Mouse (Mus musculus): Measurements from ENCODE around the gene Rbfox2.
A peak's percentile ranks its signal among the peaks of the same experiment; 100 is the strongest.

Rbfox2 gene

DNA sequence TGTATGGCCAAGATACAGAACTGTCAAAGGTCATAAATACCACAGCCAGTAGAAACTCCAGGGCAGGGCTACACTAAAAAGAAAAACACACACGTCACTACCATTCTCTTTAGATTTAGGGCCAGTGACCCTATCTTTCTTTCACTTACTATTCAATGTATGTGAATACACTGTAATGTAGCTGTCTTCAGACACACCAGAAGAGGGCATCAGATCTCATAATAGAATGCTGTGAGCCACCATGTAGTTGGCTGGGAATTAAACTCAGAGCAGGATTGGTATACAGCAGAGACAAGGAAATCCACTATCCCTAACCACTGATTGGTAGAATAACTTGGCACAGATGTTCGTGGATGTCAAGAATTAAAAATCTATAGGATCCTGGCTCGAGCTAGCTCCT is 76.7 kb downstream of the Rbfox2 start:
- DNase-seq (ENCODE audit: low spot score in 2 of 2), result no peak

DNA sequence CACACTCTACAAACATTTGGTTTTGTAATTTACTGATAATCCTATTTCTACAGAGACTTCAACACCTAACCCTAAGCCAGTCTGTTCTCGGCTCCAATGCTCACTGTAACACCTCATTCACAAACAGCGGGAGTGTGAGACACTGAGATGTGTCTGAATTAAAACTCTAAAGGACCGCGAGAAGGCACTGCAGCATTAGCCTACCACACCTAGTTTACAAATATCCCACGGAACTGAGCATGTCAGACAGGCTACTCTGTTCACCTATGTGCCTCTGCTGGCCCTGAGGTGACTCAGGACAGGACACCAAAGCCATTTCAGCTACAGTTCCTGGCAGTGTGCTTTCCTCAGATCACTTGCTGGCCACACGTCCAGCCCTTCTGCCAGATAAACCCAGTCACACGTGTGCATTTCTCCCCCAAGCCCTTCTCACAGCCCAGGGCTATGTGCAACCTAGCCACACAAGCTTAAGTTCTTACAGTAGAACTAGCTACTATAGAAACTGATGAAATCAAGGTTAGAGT is 79.9 kb downstream of the Rbfox2 start:
- no peak for DNase-seq (ENCODE audit: low spot score in 2 of 2)

DNA sequence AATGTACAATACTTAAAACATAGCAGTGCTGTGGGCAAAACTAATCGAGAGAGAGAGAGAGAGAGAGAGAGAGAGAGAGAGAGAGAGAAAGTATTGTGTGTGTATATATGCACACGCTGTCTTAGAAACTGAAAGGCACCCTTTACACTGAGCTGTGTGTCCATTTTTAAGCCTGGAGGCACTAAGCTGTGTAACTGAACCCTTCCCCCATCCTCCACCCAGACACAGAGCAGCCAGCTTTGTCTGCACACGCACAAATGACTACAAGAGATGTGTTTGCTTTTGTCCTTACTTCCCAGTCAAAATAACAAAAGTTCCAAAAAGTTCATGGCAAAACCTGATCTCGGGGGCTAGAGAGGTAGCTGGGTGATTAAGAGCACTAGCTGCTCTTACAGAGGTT is 80.9 kb downstream of the Rbfox2 start:
- DNase-seq (ENCODE audit: low spot score in 2 of 2), result no peak

DNA sequence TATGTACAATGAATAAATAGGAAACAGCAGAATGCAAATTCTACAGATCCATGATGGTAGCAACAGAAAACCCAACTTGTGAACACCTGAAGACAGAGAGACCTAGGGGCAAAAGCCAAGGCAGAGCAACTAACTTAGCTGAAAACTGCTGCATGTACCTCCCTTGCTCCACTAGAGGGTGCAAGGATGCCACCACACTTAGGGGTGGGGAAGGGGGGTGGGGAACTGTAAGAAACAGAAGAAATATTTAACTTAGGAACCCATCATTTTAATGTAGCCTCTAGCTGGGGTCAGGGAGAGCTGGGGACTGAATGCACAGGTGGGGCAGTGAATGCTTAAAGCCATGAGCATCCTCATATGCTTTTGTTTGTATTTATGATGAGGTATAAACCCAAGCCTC is 81.5 kb downstream of the Rbfox2 start:
- no peak for DNase-seq (ENCODE audit: low spot score in 2 of 2)

DNA sequence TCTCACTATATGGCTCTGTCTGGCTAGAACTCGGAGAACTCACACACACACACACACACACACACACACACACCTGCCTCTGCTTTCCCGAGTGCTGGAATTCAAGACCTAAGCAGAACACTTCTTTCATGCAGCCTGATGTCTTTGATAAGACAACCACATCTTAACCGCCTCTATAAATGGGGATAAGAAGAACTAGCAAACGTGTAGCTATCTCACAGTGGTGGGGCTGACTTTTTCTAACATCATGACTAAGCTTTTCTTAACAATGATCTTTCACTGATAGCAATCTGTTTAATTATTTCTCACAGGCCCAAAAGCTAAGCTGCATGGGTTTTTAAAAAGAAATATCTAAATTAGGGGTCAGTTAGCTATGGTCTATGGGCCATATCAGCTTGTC is 86.0 kb downstream of the Rbfox2 start:
- DNase-seq (ENCODE audit: low spot score in 2 of 2), result no peak

DNA sequence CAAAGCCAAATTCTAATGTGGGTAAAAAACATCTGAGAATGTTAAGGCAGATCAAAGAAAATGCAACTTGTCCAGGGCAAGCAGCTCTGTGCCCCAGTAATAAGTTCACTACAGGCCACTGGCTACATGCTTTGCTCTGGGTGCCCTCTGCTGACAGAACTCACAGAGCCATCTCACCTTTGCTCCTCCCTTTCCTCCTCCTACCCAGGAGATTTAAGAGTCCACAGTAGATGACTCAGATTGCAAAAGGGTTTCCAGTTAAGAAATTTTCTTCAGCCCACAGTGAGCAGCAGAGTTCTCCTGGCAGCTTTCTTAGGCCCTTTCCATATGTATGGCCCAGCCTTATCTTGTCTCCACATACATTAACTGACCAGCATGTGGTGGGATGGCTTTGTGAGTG is 86.7 kb downstream of the Rbfox2 start:
- DNase-seq (ENCODE audit: low spot score in 2 of 2), result no peak

DNA sequence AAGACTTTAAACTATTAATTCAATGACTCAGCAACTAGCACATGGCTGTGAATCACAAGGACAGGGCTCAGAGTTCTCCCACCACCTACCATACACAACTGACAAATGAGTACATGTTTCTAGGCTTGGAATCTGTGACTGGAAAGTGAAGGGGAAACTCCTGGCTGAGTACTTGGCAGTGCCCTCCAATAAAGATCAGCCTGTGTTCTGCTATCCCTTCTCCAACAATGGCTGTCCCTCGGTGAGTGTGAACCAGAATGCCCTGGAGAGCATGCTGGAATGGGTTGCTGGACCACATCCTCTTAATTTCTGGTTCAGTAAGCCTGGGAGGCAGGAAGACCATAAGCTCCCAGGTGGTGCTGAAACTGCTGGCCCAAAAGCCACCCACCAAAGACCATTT is 87.2 kb downstream of the Rbfox2 start:
- no peak for DNase-seq (ENCODE audit: low spot score in 2 of 2)

DNA sequence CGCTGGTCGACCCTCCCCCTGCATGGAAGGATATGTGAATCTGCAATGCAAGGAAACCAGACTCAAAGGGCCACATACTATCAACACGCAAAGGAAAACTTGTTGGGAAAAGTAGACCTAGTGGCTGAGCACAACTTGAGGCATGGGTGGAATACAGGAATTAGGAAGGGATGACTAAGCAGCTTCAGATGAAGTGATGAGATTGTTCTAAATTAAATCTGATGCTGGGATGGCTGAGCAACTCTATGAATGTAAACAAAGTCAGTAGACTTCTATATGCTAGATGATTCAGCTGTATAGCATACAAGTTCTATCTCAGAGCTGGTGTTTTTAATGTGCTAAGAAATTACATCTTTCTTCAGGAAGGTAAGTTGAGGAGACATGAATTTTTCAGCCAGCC is 88.8 kb downstream of the Rbfox2 start:
- no peak for DNase-seq (ENCODE audit: low spot score in 2 of 2)

DNA sequence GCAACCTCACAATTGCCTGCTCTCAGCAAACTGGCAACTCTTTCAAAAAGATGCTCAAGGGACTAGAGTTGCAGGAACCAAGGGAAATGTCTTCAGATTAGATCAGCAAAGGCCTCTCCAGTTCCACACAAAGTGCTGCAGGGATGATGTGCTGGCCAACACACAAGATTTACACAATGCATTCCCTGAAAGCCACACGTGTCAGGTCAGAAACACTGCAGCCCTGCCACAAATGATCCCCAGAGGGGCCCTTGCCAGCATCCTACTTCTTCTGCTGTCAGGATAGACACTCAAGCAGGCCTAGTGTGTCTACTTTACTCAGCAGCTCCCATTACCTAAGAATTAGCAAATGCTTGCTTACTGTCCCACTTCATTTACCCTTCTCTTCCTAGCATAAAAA is 89.3 kb downstream of the Rbfox2 start:
- DNase-seq (ENCODE audit: low spot score in 2 of 2), result no peak

DNA sequence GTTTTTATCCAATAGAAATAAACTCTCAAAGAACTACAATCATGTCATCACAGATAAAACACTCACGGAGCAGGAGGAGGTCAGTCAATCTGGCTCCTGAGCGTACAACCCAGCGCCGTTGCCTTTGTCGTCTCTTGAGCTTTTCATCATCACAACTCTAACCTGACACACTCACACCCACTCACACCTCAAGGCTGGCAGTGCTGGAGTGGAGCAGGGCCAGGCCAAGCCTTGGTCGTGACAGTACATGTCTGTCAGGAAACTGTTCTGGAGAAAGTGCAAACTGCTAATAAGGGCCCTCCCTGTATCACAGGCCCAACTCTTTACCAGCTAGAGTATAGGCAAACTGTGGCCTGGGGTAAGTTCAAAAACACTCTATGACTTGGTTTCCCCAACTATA is 90.1 kb downstream of the Rbfox2 start:
- DNase-seq (ENCODE audit: low spot score in 2 of 2), result no peak

DNA sequence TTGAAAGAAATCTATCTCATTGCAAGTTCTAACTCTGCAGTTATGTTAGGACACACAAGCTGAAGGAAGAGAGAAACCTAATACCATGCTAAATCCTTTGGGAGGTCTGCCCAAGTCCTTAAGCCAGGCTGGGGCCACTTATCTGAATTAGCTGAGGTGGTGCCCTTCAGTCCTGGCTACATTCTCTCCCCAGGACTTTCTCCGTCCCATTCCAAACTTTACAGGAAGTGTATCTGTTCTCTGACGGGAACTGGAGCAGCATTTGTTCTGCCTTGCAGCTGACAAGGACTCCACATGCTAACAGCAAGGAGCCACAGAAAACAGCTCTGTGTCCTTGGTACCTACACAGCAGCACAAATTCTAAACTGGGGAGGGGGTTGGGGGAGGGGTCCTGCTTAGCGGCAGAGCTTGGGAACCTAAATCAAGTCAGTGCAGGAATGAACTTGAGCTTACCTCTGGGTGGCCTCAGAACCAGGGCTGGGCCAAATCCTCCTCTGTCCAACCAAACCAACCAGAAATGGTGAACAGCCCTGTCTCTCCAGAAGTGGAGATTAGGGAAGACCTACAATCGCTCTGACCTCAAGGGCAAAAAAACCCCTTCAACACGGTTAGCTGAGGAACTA is 91.5 kb downstream of the Rbfox2 start:
- DNase-seq (ENCODE audit: low spot score in 2 of 2), result no peak

DNA sequence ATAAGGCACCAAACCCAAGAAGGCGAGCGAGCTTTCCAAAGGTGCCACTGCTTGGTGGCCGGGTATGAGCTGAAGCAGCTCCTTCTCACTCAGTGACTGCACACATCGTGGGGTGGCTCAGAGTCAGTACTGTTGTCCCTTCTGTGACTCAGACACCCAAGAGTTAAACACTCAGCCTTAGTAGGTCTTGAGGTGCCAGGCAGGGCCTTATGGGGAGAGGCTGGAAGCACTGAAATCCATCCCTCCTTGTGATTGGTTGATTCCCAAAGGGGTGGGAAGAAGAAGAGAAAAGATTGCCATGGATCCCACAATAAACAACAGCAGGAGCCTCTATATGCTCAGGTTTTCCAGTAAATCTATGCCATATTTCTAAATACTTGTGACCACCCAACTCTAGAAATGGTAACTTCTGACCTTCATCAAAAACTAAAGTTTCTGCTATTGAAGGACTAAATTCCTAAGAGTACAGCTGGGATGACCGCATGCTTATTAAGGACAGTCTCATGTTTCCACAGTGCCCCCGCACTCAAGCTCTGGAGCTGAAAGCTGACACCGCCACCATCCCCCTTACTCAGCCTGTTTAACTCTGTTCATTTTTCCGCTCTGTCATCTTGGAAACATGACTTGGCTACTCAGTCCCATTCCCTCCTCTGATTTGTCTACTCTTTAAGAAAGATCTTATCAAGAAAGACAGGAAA is 92.2 kb downstream of the Rbfox2 start:
- DNase-seq (ENCODE audit: low spot score in 2 of 2), result no peak

DNA sequence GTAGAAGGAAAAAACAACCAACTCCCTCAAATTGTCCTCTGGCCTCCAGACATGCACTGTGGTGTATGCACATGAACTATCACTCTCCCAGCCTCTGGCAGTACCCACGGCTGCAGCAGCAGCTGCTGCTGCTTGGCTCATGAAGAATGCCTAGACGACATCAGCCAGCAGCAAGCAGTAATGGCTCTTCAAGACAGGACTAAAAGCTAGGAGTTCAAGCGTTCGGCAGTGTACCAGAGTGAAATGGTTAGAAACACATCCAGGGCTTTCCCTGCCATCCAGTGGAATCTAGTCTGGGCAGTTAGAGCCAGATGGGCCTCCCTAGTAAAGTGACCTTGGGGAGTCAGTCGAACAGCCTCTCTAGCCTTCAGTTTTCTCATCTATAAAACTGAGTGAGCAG is 93.0 kb downstream of the Rbfox2 start:
- DNase-seq (ENCODE audit: low spot score in 2 of 2), result no peak

DNA sequence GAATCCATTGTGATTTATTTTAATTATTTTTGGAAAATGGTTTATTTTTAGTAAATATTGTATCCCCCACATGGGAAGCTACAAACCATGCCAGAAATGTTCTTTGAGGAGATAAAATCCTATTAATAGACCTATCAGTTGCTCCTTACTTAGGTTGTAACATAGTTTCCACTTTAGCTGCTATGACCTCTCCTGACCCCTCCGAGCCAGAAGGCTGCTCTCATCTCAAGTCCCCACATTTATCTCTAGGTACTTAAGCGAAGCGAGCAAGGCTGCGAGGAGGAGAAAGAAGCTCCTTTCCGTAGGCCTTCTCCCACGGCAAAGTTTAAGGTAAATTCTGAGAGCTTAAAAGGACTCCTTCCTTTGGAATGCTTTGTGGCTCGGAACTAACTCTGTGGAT is 94.0 kb downstream of the Rbfox2 start:
- DNase-seq (ENCODE audit: low spot score in 2 of 2), result no peak

DNA sequence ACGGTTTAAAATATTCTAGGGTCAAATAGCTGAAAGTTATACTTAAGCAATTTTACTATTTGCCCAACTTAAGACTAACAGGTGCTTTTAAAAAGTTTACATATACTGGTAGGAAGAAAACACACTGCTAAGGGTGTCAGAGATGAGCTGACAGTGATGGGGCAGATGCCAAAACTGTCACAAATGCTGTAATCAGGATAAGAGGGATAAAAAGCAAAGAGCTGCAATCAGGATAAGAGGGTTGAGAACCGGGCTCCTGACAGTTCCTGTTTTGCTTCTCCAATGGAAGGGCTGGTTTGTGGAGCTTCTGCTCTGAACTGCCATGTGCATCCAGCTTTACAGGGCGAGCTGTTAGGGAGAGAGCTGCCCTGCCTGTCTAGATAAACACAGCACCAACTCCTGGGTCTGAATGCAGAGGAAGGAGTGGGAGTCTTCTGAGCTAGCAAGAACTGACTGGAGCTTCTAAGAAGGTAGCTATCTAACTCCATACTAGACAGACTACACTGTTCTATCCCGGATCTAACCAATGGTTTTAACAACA is 94.5 kb downstream of the Rbfox2 start:
- DNase-seq (ENCODE audit: low spot score in 2 of 2), result no peak

DNA sequence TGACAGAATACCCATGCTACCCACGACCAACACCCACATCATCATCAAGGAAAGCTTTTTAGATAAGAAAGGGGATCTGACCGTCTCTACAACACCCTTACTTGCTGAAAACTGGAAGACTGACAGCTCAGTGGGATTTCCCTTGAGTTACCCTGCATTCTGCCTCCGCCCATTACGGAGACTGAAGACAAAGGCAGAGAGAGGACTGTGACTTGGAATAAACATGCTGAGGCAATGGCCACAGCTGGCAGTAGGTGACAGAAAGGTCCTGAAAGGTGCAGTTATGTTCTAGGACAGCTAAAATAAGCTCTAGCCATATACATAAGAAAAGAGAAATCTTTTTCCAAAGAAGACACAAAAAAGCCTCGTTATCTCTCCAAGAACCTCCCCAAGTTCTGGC is 99.8 kb downstream of the Rbfox2 start:
- DNase-seq (ENCODE audit: low spot score in 2 of 2), result no peak

DNA sequence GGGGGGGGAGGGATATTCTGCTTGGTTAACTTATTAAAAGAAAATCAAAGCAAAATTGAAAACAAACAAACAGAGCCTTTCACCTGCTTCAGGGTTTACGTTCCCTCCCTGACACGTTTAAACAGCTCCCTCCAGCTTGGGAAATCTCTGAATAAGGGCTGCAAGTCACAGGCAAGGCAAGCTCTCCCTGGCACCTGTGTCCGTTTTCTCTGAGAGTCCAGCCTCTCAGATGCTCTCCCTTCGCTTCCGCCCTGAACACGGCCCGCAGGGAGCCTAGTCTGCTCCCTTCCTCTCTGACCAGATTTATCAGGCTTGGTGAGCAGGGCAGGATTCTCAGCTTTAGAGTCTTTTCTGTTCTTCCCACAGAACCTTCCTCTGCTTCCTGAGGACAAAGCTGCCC is 101.9 kb downstream of the Rbfox2 start:
- DNase-seq (ENCODE audit: low spot score in 2 of 2), result no peak

DNA sequence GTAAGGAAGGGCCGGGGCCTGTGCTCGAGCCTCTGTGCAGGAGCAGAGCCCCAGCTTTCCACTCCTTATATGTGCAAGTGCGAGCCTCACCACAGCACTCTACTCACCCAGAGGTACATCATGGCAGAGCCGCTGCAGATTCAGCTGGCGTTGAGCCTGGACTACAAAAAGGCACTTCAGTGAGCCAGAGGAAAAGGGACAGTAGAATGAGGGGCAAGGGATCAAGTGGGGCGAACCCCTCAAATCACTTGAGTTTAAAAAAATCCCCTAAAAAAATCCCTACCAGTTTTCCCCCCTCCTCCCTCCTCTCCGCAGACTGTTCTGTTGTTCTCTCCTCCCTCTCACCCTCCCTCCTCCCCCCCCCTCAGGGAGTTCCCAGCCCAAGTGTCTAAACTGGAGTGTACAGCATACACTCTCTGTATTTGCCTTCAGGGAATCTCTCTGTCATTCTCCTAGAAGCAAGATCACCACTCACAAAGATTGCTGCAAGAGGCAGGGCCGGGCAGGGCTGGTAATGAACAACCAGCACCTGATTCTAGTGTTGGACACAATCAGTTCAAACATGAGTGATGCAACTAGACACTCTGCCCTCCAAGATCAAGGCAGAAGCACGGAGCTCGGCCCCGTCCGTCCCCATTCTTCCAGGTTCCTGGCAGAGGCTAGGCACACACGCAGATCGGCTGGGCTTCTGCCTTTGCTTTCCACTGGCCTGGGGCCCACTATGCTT is 103.4 kb downstream of the Rbfox2 start:
- no peak for DNase-seq (ENCODE audit: low spot score in 2 of 2)

DNA sequence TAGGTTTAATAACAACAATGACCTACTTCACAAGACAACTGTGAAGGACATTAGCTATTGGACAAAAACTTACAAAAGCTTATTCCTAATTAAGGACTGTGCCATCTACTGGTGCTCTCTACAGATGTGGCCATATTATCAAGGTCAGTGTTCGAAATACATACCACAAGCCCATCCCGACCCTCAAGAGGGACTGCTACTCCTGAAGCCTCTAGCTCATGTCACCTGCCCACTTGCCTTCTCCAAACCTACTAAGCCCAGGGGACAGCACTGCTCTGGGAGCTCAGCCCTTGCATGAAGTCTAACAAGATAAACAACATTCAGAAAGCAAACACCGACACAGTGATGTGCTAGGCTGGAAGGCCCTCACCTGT is 103.9 kb downstream of the Rbfox2 start:
- DNase-seq (ENCODE audit: low spot score in 2 of 2), result no peak

DNA sequence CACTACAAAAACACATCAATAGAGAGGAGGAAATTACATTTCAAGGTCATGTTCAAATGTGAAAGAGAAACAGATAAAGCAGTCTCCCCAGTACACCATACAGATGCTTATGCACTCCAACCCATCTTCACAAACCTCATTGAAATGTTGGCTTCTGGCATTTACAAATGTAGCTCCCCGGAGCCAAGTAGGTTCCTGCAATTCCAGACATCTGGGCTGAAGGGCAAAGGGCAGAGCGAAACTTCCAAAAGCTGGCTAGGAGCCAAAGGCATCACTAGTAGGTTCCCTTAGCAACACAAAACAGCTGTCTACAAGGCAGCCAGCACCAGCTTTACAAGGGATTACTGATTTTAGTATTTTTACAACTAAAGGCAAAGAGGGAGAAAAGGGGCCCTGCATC is 104.6 kb downstream of the Rbfox2 start:
- DNase-seq (ENCODE audit: low spot score in 2 of 2), result peak; percentile 4 to 8

DNA sequence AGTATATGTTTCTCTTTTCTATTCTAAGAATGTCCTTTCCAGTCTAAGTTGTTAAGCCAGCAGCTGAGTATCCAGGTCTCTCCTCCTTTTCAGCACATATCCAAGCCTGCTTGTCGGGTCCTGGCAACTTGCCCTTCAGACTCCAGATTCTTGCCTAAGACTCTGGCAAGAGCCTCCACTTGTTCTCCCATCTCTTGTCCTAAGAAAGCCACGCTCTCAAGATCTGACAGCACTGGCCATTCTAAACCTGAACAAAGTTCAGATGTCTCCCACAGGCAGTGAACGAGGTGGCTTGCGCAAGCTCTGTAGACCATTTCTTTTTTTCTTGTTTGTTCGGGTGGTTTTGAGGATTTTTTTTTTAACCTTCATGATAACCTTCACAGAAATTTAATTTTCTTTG is 110.0 kb downstream of the Rbfox2 start:
- DNase-seq (ENCODE audit: low spot score in 2 of 2), result no peak

DNA sequence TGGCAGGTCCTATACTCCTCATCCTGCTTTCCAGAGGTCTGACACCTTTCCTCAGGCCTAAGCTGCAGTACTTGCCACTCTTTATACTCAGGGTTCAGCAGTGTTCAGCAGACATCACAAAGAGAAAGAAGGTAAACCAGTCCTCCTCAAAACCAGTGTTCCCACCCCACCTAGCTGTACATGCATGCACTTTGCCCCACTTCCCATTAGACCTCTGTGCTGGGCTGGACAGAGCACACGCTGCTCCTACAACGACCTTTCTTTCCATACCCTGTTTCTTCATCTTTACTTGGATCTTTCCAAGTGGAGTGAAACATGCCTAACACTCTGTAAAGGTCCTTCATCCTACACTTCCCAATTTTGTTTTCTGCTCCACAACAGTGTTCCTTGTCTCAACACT is 110.8 kb downstream of the Rbfox2 start:
- DNase-seq (ENCODE audit: low spot score in 2 of 2), result no peak
